Mouse (Mus musculus): ENCODE measurements around the gene Chd3.
A peak's percentile ranks its signal among the peaks of the same experiment; 100 is the strongest.

The Chd3 gene

DNA sequence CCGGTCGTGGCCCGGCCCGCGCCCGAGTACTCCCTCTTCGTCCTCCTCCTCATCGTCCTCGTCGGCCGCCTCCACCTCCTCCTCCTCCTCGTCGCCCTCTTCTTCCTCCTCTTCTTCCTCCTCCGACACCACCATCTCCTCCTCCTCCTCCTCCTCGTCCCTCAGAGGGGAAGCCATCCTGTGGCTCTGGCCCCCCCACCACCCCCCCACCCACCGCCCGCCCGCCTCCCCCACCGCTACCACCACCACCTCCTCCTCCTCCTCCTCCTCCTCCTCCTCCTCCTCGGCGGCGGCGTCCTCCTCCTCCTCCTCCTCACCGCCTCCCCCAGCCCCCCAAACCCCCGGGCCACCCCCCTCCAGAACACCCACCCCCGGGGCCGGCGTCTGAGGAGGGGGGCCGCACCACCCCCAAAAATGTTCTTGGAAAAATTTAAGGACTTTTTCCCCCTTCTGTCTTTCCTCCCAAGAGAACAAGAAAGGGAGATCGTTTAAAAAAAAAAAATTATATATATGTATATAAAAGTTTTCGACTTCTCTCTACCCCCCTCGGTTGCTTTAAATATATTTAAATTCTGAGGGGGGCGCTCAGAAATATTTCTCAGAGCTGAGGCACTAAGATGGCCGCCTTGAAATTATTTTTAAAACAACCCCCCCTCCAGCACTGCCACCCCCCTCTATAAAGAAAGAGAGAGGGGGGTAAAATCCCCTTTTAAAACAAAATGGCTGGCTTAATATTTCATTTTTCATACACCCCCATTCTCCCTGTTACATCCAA is at the start of gene Chd3:
Gene Chd3, minus strand, starts transcription at position 192 of the 775 bp plus-strand sequence.
- no peak for DNase-seq

DNA sequence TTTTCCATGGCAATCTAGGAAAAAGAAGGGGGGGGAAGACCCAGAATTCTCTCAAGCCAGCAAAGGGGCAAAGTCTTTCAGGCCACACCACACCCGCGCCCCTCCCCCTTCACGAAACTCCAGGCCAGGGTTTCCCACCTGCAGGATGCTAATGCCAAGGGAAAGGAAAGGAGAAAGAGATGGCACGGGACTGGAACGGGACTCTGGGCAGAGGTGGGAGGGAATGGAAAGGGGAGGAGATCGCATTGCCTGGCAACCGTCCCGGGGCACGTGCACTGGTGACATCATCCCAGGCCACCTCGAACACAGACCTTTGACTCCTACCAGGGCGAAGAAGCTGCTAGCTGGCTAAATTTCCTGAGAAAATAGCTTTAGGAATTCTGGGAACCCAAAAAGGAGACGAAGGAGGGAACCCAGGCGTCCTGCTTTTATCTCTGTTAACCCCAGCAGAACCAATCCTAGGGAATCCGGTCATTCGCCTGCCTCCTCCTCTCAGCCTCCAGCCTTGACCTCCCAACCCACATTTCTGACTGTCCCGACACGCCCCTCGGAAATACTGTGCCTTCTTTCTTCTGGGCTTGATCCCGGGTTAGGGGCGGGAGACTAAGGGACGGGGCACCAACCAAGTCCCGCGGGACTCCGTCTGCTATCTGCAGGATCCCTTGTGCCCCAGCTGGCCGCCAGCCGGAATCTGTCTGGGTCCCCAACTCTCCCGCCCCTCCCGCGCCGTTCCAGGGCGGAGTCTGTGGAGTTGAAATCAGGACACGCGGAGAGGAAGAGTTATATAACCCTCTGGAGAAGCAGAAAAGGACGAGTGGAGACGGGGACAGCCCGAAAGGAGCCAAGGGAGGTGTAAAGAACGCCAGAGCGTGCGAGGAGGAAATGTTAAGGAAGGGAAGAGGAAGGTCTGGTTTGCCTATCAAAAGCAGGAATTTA is 48.5 kb upstream of the Chd3 start:
- peak; percentile 98 to 99 for DNase-seq

DNA sequence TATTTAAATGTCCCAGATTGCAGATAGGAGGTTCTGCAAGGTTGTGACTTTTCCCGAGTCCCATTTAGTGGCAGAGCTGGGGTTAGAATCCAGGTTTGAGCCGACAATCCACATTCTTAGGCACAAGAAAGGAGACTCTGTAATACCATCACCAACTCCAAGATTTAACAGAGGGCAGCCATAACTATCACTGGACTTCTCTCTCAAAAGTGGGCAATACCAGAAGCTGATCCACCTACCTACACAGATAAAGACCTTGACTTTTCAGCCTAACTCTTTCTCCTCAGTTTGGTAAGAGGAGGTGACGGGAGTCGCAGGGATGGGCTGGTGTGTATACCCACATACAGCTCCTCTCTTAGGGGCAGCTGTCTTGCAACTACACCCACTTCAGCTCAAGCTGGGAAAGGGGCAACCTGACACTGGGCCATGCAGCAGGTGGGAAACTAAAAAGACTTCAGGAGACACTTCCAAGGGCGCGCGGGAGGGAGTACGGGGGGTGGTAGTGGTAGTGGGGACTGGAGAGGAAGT is 47.8 kb upstream of the Chd3 start:
- no peak for DNase-seq

DNA sequence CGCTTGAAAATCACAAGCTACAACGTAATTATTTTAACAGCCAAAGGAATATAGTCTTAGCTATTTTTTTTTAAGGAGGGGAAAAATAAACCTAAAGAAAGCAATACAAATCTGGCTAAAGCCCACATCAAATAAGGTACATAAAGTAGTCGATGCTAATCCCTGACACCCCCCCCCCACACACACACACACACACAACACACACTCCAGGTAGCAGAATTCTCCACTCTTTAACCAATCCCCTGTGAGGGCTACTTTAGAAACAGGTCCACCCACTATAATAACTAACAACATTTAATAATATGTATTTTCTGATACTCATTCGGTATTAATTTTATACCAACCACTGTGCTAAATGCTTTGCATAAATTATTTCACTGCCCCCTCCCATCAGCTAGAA is 47.3 kb upstream of the Chd3 start:
- no peak for DNase-seq

DNA sequence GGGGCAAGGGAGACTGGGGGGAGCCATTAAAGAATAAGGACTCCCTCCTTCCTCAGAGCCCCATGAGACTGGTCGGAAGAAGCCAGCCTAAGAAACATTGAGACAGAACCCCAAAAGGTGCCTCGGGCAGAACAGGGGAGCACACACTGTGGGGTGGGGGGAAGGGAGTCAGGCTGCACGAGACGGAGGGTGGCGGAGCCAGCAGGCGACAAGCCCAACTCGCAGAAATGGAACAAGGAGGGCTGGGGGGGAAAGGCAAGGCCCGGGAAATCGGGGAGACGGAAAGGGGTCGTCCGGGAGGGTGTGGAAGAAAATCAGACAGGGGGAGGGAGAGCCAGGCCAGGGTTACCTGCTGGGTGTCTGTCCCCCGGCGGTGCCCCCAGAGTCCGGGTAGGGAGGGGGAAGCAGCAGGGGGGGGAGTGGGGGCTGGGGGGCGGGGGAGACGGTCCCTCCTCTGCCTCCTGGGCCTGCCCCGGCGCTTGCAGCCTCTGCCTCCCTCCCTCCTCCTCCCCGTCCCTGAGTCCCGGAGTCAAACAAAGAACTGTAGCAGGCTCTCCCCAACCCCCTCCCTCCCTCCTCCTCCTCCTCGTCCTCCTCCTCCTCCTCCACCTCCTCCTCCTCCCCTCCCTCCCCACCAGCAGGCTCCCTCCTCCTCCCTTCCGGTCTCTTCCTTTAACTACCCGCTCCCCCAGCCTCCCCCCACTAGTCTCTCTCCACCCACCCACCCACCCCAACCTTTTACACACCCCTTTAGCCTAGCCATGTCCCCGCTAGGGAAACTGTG is 46.7 kb upstream of the Chd3 start:
- DNase-seq: peak; percentile 38 to 62

DNA sequence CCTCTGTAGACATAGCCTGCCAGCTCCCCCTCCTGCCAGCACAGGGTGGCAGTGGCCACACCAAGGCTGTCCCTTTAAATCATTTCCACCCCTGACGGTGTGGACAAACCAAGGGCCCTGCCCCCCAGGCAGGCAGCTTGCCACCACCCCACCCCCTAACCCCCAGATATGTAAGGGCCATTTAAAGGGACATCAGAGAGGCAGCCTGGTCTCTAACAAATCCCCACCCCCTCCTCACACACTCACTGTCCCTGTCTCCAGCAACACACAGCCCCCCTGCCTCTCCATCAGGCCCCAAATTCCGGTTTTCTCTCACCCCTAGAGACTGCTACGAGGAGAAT is 46.1 kb upstream of the Chd3 start:
- DNase-seq: peak; percentile 60 to 76

DNA sequence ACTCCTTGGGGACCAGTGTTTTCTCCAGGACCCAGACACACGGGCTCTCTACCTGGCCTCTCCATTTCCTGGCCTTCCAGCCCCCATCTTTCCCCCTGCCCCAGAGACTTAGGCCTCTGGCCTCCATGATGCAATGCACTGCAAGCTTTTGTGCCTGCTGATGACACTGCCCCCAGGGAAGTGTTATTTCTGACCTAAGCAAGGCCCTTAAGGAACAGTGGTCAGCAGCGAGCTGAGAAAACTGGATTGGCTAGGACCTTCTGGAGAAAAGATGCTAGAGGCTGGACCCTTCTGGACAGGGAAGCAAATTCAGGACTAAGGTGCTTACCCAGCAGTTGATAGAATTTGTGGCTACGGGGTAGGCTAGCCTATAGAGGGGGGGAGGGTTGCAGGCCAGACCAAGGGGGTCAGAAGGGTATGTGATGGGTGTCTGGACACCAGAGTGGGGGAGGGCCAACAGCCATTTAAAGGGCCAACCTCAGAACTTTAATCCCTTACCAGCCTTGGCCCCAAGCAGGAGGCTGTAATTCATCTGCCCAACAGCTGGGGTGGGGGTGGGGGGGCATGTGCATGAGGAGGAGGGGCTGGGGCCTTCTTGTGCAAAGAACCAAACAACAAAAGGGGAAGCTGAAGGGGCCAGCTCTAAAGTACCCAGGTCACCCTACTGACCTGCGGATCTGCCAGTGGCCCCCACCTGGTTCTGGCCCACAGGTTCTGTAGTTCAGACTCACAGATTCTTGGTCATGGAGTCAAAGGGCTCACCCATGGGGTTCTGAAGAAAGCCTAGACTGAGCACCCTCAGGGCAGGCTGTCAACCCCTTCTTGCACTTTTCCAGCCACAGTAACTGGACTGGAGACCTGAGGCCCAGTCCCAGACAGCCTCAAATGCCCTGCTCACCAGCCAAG is 45.5 kb upstream of the Chd3 start:
- DNase-seq: no peak

DNA sequence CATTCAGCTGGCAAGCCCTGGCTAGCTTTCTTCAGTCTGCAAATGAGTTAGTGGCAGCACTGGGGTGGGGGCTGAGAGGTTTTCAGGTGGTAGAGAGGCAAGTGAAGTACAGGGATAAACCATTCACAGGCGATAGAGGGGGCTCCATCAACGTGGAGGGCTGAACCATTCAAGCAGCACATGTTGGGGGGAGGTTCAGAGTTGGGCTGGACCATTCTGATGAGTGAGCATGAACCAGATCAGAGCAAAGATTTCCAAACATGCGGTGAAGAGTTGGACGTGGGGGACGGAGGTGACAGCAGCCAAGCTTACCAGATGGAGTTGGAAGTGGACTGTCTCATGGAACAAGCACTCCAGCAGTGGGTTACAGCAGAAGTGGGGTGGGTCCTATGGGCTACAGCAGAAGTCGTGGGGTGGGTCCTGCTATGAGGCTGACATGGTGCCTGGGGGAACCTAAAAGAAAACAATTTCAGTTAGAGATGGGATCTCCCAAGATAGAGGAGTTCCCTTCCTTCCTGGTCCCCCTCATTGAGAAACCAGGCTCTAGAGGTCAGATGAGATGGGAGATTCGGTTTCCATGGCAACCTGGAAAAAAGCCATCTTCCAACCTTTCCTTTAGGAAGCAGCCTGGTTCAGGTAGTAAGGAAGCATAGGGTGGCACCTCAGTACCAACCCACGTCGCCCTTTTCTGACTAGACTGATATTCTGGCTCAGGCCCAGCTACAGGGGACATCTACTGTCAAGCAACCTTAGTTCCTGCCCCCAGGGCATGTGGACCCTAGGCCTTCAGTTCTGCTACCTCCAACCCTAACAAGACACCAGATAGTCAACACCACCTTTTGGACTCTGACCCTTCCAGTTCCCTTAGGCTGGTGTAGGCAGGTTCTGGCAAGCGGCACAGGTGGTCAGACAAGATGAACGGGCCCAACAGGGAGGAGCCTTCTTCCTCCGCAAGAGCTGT is 44.3 kb upstream of the Chd3 start, which contains the start of gene Kdm6b:
Gene Kdm6b, minus strand, starts transcription at position 455 of the 961 bp plus-strand sequence.
- DNase-seq: peak; percentile 72 to 83

DNA sequence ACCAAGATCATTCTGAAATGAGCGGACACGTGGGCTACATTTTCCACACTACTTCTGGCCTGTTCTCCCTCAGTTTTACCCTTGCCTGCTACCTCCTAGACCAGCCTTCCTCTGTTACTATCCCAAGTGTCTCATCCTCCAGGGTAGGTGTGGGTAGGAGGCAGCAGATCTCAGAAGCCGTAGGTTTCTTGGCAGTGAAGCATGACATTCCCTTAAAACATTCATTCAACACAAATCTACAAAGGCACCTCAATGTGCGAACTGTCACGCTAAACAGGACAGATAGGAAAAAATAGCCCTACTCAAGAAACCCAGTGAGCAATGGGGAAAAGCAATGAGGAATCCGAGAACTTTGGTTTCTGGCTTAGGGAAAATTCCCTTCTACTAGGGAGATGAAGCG is 43.3 kb upstream of the Chd3 start:
- no peak for DNase-seq

DNA sequence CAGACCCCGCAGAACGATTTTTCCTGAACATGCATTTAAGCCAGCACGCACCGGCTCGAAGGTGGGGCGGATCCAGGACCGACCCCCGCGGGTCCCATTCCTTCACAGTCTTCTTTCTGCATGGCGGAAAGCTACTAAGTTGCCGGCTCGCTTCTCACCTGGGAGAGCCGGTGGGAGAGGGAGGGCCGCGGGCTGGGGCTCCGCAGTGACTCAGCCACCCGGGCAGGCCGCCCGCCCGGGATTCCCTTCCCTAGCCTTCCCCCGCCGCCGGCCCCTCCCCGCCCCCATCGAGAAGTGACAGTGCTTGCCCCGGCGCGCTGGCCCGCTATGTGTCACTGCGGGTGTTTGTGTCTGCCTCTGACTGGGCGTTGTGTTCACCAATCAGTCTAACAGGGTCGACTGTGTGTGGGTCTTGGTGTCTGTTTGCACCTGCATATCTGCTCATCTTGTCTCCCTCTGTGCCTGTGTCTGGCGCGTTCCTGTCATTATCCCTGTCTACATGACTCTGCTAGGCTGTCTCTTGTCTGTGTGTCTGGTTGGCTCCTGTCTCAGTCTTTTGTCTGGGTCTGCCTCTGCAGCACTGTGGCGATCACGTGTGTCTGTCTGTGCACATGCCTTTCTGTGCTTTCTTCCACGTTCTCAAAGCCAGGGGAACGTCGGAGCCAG is 42.5 kb upstream of the Chd3 start:
- peak in 1 of 2 experiments; percentile 50 for DNase-seq

DNA sequence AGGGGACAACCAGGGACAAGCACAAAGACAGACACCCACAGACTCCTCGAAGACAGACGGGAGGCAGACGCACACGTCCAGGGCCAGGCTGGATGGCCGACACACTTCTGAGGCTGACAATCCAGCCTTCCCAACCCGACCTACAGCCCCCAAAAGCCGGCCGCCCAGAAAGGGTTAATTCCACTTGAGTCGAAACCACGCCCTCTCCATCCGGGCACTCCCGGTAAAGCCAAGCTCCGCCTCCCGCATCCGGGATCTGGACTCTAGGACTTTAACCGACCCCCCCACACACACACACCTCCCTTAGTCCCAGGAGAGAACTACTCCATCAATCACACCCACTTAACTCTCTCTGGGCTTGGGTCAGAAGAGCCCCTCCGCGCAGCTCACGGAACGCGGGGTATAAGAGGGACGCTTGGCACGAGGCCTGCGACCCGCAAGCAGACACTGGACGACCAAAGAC is 41.9 kb upstream of the Chd3 start:
- peak; percentile 95 to 98 for DNase-seq

DNA sequence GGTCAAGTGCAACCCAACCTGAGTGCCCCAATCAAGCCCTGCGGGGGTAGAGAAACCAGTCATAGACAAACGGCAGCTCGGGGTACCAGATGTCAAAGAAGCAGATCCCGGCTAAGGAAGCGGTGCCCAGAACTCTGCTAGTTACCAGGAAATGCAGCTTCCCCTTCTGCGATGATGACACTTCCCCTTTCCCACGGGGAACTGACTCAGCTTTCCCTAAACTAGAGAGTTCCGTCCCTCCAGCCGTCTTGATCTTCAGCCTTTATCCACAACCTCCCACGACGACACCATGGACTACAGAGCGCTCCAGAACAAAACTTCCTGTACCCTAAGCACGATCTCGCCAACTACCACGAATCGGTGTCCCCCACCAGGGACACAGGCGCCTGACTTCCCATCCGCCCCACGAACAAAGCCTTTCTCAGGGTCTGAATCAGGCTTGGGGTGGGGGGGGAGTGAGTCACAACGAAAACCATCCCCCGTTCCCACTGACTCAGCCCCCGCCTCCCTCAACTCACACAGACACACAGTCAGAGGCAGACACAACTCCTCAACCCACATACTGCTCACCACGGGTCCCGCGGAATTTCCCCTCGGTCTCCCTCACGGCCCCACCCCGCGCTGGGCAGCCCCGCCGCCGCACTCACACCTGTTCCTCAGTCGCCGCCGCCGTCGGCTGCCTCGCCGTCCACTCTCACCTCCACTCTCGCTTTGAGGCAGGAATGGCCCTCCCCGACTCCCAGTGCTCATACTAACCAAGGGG is 41.3 kb upstream of the Chd3 start:
- DNase-seq: peak; percentile 68 to 69

DNA sequence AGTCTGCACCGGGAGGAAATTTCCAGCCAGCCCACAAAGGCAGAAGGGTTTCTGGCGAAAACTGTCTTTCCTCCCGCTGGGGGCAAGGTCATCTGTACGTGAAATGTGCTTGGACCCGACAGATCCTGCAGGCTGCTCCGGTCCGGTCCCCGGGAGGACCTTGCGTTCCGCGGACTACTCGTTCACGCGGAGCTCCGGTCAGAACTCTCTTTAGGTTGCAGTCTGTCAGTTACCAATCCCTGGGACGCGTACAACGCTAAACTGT is 40.8 kb upstream of the Chd3 start:
- DNase-seq: no peak

DNA sequence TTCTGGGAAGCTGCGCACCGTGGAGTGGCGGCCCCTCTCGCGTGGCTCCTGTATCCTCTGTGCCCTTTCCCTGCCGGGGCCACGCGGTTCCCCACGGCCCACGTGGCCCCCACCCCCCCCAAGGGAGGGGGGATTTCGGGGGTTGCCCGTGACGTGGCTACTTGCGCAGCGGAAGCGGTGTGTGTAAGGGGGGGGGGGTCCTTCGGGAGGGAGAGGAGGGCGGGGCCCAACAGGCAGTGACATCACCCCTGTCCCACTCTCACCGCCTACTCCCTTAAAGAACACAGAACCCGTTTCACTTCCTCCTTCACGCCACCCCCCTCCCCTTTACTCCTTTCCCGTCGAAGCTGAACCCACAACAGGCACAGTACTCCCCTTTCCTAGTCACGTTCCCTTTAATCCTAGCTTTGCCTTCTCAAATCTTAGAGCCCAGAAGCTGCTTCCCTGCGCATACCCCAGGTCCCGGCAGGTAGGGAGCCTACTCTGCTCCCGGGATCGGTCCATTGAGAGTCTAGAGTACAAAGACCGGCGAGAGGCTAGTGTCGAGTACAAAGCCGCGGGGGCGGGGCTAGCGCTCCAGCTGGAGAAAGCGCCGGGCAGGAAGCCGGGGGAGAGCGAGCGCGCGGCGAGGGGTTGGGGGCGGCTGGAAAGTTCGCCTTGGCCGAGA is 40.3 kb upstream of the Chd3 start:
- DNase-seq: peak; percentile 90 to 93

DNA sequence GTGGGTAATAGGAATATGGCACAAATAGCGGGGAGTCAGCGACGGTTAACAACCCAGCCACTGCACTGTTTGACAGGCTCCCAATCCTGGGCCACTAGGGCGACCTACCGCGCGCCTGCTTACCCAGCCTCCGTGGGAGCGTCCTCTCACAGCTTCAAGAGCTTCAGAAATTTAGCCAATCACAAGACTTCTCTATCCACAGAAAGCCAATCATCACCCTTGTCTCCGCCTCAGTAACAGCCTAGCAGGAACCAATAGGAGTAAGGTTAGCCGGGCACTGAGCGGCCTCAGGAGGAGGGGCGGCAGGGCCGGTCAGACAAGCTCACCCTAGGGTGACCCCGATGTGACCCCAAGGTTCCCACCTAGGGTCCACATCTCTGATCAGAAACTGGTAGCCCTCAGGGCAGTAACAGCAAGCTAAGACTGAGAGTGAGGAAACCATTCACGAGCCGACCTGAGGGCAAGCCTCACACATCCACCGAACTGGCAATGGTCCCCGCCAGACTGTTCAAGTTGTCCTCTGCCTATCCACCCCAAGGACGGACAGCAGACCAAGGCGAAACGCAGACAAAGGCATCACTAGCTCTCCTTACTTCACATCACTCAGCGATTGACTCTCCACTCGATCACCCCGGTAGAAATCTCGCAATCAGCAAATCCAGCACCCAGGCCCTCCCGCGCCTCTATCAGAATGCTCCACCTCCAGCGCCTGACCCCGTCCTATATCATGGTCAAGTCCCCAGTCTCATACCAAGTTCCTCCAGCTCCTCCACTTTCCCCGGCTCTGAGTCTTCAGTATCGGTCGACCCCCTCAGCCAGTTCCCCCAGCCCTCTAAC is 39.6 kb upstream of the Chd3 start:
- peak; percentile 90 to 96 for DNase-seq

DNA sequence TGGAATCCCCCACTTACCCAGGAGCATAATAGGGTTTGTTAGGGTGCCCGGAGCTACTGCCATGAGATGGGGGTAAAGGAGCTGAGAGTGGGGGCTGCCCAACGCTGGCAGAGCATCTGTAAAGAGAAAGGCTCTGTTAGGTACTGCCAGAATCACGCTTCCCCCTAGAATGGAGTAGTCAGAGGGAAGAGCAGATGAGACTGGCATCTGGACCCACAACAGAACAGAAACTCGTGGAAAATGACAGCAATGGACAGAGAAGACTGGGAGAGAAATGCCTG is 38.5 kb upstream of the Chd3 start:
- no peak for DNase-seq

DNA sequence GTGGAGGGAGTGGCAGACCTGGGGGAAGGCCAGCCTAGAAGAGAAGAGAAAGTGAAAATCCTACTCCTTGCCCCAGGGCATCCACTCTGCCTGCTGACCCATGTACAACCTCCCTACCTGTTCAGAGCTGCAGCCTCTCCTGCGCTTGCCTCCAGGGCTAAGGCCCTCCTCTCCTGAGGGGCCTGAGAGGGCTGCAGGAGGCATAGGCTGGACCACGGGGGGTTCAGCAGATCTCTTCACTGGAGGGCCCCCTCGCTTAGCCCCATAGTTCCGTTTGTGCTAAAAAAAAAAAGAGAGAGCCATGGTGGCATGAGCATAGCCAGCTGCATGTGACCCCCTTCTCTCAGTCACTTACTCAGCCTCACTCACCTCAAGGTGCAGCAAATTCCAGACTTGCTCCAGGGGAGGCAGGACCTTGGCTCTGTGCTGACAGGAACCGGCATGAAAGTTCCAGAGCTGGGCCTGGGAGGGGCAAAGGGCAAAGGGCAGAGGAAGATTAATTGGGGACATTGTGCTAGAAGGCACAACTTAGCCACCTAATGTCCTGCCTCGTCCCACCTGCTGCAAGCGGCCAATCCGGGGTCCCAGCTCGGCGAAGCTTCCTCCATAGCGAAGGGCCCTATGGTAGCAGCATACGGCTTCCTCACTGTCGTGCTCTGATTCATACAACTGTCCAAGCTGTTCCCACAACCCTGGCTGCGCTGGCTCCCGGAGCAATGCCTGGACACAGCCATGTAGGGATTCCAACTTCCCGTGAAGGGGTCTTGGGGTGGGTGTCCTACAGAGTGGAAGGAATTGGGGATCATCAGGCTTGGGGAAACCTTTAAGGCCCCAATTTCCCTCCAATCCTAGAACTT is 37.9 kb upstream of the Chd3 start:
- peak in 1 of 2 experiments; percentile 73 for DNase-seq
